Mouse (Mus musculus) T-helper 17 cell (primary cell): Measurements from ENCODE around the gene Zfp668.
"Not testable (repeated sequence)": the region's sequence is repeated elsewhere in the genome, so short reads cannot be mapped to it uniquely, and the experiment has no call there.

Experiments used
- in situ Hi-C, 2 experiments: fragments of 300-600 bp; cut with MboI, MseI; formaldehyde crosslinking; loops; 1 replicate in 1 of 2; 2 replicates in 1 of 2; pipeline ENCODE4 v1.15.1; 2025; ENCODE audit warnings: high pct_unique_total_duplicates in 2 of 2

Zfp668 gene

DNA sequence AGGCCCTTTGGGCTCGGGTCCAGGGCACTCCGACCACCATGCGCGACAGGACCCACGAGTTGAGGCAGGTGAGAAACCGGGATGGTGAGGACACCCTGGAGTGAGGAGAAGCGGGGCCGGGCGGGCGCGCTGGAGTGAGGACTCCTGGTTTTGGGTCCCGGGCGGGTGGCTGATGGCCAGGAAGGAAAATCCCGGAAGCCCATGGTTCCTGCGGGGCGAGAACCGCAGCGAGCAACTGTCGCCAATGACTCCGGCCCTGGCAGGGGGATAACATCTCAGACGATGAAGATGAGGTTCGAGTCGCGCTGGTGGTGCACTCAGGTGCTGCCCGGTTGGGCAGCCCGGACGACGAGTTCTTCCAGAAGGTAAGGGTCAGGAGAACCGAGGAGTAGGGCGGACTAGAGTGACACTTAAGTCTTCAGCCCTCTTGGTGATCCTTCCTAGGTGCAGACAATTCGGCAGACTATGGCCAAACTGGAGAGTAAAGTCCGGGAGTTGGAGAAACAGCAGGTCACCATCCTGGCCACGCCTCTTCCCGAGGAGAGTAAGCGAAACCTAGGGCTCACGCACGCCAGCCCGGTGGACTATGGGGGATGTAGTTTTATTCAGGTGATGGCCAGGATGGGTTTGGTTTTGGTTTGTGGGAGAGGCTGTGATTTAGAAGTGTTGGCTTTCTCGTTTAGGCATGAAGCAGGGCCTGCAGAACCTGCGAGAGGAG is 34.5 kb downstream of the Zfp668 start:
- in situ Hi-C loops, result no loop called here

DNA sequence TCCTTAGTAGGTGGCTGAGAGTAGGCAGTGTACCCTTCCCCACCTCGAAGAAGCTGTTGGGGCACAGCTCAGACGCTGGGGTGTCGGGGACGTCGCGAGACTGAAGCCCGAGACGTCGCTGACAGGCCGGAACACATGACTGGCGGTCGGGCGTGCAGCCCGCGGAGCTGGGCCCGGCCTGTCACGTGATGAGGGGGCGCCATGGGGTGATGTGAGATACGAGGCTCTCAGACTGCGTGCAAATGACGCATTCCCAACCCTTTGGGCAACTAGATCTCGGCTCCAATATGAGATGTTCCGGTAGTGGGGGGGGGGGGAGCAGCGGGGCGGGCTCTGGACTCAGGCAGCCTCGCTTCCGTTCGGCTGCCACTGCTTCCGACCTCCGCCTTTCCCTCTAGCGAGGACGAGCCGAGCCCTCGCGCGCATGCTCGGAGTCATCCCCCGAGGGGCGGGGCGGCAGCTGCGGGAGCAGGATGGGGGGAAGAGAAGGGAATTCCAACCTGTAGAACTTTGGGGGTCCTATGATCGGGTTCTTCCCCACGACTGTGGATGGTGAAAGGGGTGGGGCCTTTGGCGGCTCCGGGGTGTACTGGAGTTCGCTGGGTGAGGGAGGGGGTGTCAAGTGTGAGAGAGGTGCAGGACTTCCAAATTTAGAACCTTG is 35.2 kb downstream of the Zfp668 start:
- in situ Hi-C loops, result no loop called here

DNA sequence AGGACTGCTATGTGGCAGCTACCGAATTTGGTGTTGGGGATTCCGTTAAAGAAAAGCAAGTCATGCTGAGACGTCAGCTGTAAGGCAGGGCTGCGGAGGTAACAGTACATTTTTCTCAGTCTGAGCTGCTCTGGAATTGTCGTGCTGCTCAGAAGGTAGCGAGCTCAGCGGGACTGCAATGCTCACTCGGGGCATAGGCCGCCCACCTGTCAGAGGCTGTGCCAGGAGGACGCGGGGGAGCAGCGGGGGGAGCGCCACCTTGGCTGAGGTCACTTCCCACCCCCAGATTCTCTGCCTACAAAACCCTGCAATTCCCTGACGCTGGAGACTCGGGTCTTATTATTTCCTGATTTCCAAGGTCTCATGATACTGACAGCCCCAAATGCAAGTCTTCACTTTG is 35.7 kb downstream of the Zfp668 start:
- in situ Hi-C loops, result no loop called here

DNA sequence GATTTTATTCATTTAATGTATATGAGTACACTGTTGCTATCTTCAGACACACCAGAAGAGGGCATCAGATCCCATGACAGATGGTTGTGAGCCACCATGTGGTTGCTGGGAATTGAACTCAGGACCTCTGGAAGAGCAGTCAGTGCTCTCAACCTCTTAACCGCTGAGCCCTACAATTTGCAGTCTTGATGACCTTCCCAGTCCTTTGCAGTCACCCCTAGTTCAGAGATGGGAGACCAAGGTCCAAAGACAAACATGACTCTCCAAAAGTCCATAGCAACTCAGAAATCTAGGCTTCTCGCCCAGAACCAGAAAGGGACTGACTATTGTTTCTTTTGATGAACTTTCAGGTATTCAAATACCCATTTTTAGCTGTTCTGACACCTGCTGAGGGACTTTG is 36.6 kb downstream of the Zfp668 start:
- in situ Hi-C loops, result not testable (repeated sequence)

DNA sequence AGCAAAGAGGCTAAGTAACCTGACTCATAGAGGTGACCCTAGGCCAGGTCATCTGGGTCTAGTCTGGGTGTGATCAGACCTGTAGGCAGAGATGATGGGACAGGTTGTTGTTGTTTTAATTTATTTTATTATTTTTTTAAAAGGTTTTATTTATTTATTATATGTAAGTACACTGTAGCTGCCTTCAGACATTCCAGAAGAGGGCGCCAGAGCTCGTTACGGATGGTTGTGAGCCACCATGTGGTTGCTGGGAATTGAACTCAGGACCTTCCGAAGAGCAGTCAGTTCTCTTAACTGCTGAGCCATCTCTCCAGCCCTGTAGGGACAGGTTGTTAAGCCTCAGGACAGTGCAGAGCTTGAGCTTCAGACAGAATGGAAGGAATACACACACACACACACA is 38.8 kb downstream of the Zfp668 start:
- in situ Hi-C loops, result not testable (repeated sequence)

DNA sequence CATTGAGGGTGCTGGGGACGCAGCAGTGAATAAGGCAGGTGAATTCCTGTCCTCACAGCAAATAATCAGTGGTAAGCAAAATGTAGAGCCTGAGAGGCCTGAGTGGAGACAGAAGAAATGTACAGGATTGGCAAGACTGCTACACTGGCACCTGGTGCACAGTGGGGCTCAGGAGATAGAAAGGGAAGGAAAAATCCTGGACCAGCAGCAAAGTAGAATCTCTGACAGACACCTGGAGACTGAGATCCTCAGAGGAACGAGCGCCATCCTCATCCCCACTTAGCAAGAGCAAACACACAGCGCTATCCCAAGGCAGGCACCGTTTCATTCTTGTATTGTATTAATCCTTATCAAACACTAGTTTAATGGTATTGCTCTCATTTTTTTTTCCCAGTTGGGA is 39.2 kb downstream of the Zfp668 start:
- in situ Hi-C loops, result no loop called here

DNA sequence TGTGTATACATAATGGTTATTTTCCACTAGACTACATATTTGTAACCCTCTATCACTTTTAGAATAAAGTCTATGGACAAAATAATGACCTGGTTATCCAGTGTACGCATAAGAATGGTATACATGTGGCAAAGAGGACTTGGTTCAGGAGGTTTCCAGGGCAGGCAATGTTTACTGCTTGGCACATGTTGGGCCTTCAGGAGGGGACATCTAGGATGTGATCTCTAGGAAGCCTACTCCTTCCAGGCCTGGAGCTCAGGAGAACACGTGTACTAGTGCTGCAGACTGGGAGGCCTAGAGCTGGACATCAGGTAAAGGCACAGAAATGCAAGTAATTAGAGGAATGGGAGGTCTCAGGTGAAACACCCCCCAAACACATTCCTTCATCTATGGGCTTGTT is 41.1 kb downstream of the Zfp668 start:
- in situ Hi-C loops, result no loop called here

DNA sequence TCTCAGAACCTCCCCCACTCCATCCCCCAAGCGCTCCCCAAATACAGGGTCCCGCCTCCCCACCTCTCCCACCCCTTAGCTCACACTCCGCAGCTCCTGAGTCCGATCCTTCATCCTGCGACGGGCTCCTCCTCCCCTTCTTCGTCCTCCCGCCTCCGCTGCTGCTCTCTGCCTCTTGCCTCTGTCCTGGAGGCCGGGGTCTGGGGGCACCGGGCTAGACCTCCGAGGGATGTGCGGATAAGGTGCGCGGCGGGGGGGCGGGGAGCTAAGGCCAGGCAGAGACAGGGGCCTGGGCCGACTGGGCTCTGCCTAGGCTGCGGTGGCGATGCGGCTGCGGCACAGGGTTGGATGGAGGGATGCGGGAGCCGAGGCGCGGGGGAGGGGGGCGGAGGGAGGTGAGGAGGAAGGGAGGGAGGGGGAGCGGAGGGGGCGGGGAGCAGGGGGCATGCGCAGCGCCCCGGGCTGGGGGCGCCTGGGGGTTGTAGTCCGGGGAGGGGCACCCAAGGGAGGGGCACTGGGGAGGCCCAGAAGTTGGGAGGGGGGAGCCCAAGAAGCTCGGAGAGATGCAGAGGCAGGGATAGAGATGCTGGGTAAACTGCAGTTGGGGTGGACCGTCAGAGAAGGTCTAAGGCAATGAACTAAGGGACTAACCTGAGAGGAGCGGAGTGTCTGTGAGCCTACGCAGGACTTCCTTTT is 52.3 kb downstream of the Zfp668 start, which contains the start of the genes Stx4a and Stx1b:
Gene Stx4a, plus strand, starts transcription at position 119 of the 696 bp plus-strand sequence.
Gene Stx1b, minus strand, starts transcription at position 374 of the 696 bp plus-strand sequence.
- in situ Hi-C loops, result no loop called here

DNA sequence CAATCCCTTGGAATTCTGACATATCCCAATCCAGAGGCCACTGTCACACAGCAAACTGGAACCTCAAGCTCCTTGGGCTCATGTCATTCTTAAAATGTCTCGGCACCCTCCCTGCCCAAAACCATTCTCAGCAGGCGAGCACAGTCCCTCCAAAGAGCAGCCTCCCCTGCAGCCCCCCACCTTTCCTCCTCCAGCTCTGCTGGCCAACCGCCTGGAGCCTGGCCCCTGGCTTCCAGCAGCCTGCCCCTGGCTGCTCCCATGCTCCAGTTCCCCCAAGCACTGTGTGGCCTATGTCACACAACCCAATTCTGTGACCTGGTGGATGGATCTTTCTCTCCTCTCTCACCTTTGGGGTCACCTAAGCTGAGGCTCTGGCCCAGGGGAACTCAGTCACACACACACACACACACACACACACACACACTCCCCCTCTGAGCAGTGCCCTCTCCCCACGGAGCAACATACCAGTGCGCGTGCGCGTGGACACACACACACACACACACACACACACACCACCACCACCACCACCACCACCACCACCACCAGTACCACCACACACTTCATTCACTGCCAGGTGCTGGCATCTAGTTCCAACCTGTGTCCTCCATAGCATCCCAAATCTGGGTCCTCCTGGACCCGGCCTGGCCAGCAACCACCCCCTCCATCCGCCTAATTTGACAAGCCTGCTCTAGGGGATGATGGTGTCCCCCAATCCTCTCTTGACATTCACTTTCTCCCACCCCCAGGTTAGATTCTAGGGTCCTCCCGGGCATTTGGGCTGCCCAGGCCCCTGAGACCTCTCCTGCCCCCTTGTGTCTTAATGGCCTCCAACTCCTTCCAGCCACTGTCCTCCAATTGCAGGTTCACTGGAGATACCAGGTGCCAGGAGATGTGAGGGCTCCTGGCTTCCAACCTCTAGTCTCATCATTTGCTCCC is 53.1 kb downstream of the Zfp668 start:
- in situ Hi-C loops, result no loop called here

DNA sequence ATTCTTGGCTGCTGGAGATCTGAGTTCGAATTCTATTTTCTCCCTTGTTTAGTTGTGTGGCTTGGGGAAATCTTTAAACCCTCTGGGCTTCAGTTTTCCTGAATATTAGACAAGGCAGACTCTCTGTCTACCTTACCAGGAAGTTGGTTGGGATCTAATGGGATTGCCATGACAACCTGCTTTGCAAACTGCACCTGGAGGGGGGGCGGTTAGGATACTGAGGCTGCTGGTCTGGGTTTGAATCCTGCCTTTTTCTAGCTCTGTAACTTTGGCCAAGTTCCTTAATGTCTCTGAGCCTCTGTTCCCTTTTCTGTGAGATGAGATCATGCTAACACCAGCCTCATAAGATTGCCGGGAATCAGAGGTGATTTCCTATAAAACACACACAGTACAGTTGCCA is 54.1 kb downstream of the Zfp668 start:
- in situ Hi-C loops, result no loop called here

DNA sequence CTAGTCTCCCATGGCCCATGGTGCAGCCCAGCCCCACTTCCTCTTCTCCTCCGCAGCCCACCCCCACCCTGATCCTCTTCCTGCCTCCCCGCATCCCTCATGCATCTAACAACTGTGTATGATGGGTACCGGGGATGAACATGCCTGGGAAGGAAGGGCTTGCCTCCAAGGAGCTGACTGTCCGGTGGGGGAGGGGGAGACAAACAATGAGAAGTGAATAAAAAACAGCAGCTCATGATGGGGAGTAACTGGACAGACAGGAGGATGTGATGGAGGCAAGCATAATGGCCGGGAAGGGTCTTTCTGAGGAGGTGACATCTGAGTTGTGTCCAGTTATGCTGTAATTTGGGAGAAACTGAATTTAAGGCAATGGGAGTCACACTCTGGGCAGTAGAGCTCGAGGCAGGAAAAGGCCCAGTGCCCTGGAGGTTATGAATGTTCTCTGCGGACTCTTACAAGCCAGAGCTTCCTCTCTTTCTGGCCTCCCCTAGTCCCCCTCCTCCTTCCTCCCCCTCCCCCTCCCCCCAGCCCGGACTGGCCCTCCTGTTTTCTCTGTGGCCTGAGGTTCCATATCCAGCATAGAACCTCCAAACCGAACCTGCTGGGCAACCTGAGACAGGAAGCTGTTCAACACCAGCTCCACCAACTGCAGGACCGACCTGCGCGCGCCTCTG is 55.7 kb downstream of the Zfp668 start:
- in situ Hi-C loops, result no loop called here

DNA sequence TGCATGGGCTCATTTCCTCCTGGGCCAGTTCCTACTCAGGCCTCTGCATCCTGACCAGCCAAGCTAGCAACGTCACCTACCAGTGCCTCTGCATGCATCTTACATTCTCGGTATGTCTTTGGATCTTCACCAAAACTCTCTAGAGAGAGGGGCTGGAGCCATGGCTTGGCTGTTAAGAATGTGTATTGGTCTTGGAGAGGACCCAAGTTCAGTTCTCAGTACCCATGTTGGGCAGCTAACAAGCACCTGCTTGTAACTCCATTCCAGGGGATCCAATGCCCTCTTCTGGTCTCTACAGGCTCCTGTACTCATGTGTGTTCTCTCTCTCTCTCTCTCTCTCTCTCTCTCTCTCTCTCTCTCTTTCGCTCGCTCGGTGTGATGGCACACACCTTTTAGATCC is 58.9 kb downstream of the Zfp668 start:
- in situ Hi-C loops, result no loop called here

DNA sequence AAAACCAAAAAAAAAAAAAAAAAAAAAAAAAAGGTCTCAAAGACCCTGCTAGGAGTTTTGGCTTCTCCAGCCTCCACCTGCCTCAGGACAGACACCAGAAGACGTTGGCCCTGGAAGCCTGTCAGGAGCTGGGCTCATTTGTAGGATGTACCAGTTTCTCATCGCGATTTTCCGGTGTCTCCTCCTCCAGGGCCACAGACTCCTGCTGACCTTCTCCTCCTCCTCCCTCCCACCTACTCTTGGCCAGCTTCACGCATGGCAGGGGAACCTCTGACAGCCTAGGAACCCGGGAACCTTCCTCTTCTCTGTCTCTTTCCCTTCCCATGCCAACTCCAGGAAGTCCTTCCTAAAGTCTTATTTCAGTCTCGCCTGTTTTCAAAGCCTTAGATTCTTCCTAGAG is 59.6 kb downstream of the Zfp668 start:
- in situ Hi-C loops, result no loop called here

DNA sequence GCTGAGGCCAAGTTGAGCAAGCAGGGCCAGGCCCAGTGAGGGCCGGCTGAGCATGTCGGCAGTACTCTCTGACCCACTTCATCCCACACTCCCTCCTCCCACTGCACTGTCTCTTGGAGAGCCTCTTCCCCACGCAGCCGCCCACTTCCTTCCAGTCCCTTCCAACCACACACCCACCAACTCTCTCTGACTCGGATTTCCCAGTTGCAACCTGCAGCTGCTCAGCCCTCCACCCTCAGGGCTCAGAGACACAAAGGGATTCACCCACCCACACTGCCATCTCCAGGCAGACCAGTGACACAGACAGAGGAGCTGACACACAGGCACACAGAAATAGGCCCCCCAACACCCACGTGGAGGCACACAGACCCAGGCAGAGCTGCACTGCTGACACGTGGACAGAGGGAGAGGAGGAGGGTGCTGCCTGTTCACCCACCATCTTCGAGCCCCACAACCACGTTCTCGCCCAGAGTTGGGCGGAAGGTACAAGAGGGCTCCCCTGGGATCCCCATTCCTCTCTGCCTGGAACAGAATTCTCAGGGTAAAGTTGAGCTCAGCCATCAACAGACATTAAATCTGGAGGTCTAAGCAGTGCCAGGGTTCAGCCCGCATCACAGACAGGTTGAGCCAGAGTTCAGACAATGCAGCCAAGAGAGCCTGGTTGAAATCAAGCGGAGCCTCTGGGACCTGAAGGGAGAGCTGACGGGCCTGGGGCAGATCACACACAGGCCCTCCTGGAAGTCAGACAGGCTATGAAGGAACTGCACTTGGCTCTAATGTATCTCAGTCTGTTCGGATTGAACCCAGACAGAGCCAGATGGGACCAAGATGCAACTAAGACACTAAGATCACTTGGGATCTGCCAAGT is 60.4 kb downstream of the Zfp668 start:
- in situ Hi-C loops, result no loop called here

DNA sequence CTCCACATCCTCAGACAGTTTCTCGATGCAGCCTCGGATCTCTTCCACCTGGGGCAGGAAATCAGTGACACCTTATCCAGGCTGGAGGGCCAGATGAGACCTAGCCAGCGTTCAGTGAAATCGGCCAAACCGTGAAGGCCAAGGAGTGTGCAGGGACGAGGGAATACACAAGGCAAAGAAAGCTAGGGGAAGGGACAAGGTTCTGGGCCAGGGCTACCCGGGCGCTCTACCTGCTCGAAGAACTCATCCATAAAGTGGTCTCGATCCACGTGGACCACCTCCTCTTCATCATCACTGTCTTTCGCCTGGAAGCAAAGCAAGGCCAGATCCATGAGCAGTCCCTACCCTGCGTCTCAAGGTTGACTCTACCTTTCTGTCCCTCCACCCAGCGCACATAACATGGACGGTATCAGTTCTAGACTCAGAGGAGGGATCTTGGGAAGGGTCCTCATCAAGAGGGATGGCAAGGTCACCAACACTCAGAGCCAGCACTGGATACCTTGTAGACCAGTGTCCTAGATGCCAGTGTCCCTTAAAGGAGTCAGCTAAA is 61.4 kb downstream of the Zfp668 start:
- in situ Hi-C loops, result no loop called here

DNA sequence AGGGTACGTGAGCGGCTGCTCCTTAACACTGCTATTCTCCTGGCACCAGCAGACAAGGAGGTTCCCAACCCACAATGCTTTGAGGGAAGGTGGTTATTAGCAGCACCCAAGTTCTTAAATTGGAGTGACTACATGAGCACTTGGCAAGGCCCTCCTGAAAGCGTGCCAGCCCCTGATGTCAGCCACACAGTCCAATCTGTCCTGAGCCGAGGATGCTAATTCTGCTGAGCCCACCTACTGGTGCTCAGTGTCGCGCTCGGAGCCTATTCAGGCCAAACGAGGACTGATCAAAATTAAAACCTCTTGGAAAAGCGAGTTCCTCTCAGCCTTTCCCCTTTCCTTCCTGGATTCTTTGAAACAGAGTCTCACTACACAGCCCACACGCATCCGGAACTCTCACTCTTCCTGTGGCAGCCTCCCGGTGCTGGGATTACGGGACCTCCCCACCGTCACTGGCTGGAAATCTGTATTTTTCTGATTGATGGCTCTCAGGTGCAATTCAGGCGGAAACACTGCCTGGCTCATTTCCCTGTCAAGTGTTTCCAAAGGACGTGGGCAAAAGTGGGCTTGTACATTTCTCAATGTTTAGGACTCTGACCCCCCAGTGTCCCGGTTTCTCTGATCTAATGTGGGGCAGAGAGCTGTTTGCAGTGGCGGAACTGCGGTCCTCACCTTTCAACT is 62.2 kb downstream of the Zfp668 start:
- in situ Hi-C loops, result no loop called here

DNA sequence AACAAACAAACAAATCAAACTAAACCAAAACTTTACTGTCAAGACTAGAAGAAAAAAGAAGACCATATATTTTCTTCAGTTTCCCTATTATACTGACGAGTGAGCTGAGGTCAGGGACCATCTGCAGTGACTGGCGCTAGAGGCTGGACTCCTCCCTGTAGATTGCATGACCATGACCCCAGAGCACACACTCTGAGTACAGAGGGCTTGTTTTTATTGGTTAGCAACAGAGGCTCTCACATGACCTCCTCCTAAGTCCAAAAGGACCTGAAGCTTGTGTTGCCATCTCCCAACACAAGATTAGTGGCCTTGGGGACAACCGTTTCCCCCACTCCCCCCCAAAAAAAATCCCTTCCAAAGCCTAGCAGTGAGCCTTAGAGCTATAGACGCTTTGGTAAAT is 62.8 kb downstream of the Zfp668 start:
- in situ Hi-C loops, result no loop called here
